Mouse (Mus musculus): ENCODE results near the gene Ptma.

DNA sequence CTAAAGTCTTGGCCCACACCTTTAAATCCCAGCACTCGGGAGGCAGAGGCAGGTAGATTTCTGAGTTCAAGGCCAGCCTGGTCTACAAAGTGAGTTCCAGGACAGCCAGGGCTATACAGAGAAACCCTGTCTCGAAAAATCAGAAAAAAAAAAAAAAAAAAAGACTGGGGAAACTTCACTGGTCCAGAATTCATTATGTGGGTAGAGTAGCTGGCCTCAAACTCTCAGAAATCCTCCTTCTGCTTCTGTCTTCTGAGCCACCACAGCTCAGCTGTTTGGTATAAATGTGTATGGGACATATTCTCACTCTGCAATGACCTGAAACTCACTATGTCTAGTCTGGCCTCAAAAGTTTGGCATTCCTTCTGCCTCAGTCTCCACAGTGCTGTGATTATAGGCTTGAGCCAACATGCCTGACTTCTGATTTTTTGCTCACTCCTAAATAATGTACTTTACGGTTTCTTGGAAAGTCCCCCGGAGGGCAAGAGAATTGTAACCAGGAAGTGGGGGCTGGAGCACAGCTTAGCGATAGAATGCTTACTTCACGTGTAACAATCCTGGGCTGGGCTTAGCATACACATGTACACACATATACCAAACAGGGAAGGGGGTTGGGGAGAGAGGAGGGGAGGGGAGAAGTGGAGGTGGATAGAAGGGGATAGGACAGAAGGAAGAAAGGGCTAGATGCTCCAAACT is 10.7 kb upstream of the Ptma start:
- TF ChIP-seq CTCF (conservative IDR thresholded peaks at IDR 0.05; ENCODE audit: low read length) = no peak
- no peak for TF ChIP-seq POU5F1 (IDR thresholded peaks at IDR 0.05; ENCODE audit: borderline replicate concordance, low read length)
- TF ChIP-seq NANOG (IDR thresholded peaks at IDR 0.05; ENCODE audit: borderline replicate concordance, low read length) = no peak
